Mouse (Mus musculus): ENCODE measurements around the gene Jak3.
A peak's percentile ranks its signal among the peaks of the same experiment; 100 is the strongest.

Jak3 gene

GRCm38 (mm10) chr8:71676020-71676741 is at the start of gene Jak3:
Jak3 (plus strand) TSS chr8:71676296.
- peak; percentile 65 to 66 for DNase-seq (ENCODE audit: low spot score in 2 of 2)

GRCm38 (mm10) chr8:71626753-71627152 is 49.3 kb upstream of the Jak3 start:
- no peak for DNase-seq (ENCODE audit: low spot score in 2 of 2)

- no peak for DNase-seq (ENCODE audit: low spot score in 2 of 2)
Observed at GRCm38 (mm10) chr8:71627265-71628099, 48.6 kb upstream of the Jak3 start.

- DNase-seq (ENCODE audit: low spot score in 2 of 2): no peak
Observed at GRCm38 (mm10) chr8:71628396-71629095, 47.5 kb upstream of the Jak3 start.

- DNase-seq (ENCODE audit: low spot score in 2 of 2): peak; percentile 86 to 92
Observed at GRCm38 (mm10) chr8:71629096-71629697, 46.9 kb upstream of the Jak3 start.

- peak; percentile 29 to 61 for DNase-seq (ENCODE audit: low spot score in 2 of 2)
Observed at GRCm38 (mm10) chr8:71629781-71630212, 46.3 kb upstream of the Jak3 start.

- no peak for DNase-seq (ENCODE audit: low spot score in 2 of 2)
Observed at GRCm38 (mm10) chr8:71630761-71631160, 45.3 kb upstream of the Jak3 start.

GRCm38 (mm10) chr8:71631897-71632296 is 44.2 kb upstream of the Jak3 start:
- DNase-seq (ENCODE audit: low spot score in 2 of 2): no peak

GRCm38 (mm10) chr8:71633164-71633563 is 42.9 kb upstream of the Jak3 start:
- peak; percentile 57 to 82 for DNase-seq (ENCODE audit: low spot score in 2 of 2)

GRCm38 (mm10) chr8:71633981-71634667 is 42.0 kb upstream of the Jak3 start:
- peak; percentile 33 to 74 for DNase-seq (ENCODE audit: low spot score in 2 of 2)

- DNase-seq (ENCODE audit: low spot score in 2 of 2): no peak
Observed at GRCm38 (mm10) chr8:71637149-71638095, 38.7 kb upstream of the Jak3 start.

- DNase-seq (ENCODE audit: low spot score in 2 of 2): no peak
Observed at GRCm38 (mm10) chr8:71638321-71638720, 37.8 kb upstream of the Jak3 start.

- DNase-seq (ENCODE audit: low spot score in 2 of 2): no peak
Observed at GRCm38 (mm10) chr8:71639318-71639717, 36.8 kb upstream of the Jak3 start.

- DNase-seq (ENCODE audit: low spot score in 2 of 2): no peak
Observed at GRCm38 (mm10) chr8:71645510-71645909, 30.6 kb upstream of the Jak3 start.

GRCm38 (mm10) chr8:71654600-71654999 is 21.5 kb upstream of the Jak3 start:
- peak in 1 of 2 experiments; percentile 70 for DNase-seq (ENCODE audit: low spot score in 2 of 2)

- no peak for DNase-seq (ENCODE audit: low spot score in 2 of 2)
Observed at GRCm38 (mm10) chr8:71657816-71658215, 18.3 kb upstream of the Jak3 start.

GRCm38 (mm10) chr8:71658515-71659049 is 17.5 kb upstream of the Jak3 start:
- no peak for DNase-seq (ENCODE audit: low spot score in 2 of 2)

- DNase-seq (ENCODE audit: low spot score in 2 of 2): no peak
Observed at GRCm38 (mm10) chr8:71659751-71660150, 16.3 kb upstream of the Jak3 start.

- DNase-seq (ENCODE audit: low spot score in 2 of 2): peak; percentile 79 to 90
Observed at GRCm38 (mm10) chr8:71660325-71661120, 15.6 kb upstream of the Jak3 start.
